Mouse (Mus musculus) megakaryocyte-erythroid progenitor cell, adult 5 weeks (primary cell): ENCODE data around the gene Hoxc5. TPM values are rescaled to one million over a fixed set of nuclear protein-coding genes. Genes with fewer than 3 reads are reported as not detected.

Source experiments
- polyA plus RNA-seq: library from polyadenylated mRNA; stranded (reverse); fragments of >175 nt; gene quantifications from 2 replicates; pipeline ENCODE4 v1.2.3, GENCODE M21; 2012

Hoxc5 gene
- 0.03 TPM in 1 of 2 replicates, not detected in the other for polyA plus RNA-seq

DNA sequence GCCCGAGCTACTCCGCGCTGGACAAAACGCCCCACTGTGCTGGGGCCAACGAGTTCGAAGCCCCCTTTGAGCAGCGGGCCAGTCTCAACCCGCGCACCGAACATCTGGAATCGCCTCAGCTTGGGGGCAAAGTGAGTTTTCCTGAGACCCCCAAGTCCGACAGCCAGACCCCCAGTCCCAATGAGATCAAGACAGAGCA is at the start of gene Hoxc5:
Gene Hoxc5, plus strand, starts transcription at position 132 of the 199 bp plus-strand sequence.

GRCm38 (mm10) chr15:102921053-102922011 is 45.9 kb upstream of the Hoxc5 start, which contains the start of gene Hoxc13:
Gene Hoxc13, plus strand, starts transcription at chr15:102921103.

DNA sequence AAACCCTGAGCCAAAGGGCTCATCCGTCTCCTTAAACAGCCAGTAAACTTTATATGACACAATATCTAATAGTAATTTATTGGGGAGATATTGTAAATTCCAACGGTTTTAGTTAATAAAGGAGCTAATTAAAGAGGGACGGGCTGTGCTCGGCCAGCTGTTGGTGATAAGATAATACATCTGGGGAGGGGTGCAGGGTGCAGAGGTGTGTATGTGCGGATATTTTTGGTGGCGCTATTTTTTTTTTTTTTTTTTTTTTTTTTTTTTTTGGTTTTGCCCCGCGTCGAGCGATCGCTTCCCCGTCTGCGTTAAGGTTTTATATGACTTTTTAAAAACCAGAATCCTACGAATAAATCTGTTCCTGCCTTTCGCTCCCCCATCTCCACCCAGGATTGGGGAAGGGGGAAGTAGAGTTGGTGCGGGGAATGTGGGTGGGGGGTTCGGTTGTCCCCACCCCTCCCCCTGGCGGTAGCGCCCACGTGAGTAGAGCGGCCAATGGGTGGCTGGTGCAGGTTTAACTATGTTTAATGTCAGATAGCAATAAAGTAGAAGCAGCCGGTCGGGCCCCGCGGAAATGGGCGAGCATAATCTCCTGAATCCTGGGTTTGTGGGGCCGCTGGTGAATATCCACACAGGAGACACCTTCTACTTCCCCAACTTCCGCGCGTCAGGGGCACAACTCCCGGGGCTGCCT is 30.8 kb upstream of the Hoxc5 start, which contains the start of gene Hoxc12:
Gene Hoxc12, plus strand, starts transcription at position 479 of the 694 bp plus-strand sequence.

DNA sequence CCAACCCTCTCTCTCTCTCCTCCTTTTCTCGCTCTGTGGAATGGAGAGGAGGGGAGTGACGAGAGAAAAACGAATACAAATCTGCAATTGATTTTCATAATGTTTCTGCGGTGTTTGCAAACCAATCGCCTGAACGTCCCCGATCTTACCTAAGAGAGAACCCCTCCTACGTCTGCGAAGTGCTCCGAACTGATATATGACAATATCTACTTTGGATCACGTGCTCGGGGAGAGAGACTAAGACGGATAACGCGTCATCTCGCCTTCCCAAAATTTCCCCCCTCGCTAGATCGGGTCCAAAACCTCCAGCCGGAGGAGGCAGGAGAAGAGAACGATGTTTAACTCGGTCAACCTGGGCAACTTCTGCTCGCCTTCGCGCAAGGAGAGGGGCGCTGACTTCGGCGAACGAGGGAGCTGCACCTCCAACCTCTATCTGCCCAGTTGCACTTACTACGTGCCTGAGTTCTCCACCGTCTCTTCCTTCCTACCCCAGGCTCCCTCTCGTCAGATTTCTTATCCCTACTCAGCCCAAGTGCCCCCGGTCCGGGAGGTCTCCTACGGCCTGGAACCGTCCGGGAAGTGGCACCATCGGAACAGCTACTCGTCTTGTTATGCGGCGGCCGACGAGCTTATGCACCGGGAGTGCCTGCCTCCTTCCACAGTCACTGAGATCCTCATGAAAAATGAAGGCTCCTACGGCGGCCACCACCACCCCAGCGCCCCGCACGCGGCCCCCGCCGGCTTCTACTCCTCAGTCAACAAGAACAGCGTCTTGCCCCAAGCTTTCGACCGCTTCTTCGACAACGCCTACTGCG is 12.8 kb upstream of the Hoxc5 start, which contains the start of gene Hoxc11:
Gene Hoxc11, plus strand, starts transcription at position 236 of the 815 bp plus-strand sequence.

DNA sequence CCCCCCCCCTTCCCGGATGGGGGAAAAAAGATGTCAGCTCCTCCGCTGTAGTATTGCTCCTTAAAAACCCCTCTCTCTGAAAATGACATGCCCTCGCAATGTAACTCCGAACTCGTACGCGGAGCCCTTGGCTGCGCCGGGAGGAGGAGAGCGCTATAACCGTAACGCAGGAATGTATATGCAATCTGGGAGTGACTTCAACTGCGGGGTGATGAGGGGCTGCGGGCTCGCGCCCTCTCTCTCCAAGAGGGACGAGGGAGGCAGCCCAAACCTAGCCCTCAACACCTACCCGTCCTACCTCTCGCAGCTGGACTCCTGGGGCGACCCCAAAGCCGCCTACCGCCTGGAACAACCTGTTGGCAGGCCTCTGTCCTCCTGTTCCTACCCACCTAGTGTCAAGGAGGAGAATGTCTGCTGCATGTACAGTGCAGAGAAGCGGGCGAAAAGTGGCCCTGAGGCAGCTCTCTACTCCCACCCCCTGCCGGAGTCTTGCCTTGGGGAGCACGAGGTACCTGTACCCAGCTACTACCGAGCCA is 399 bp upstream of the Hoxc5 start, which contains the start of gene Hoxc10:
Gene Hoxc10, plus strand, starts transcription at position 21 of the 536 bp plus-strand sequence.

DNA sequence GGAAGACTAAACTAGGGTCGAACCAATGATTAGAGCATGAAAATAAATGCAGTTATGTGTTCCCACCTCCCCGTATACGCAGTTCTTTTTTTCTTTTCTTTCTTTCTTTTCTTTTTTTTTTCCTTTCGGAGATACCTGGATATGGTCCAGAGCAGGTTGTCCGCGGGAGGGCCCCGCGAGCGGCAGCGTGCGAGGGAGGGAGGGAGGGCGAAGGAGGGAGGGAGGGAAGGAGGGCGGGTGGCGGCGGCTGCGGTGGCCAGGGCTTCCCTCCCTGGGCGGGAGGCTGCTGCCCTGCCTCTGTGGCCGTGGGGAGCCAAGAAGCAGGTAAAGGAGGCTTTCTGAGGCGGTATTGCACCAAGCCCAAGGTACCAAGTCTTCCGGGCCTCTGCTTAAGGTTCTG is 8.9 kb downstream of the Hoxc5 start, which contains the start of gene Hoxc9:
Gene Hoxc9, plus strand, starts transcription at position 269 of the 400 bp plus-strand sequence.

DNA sequence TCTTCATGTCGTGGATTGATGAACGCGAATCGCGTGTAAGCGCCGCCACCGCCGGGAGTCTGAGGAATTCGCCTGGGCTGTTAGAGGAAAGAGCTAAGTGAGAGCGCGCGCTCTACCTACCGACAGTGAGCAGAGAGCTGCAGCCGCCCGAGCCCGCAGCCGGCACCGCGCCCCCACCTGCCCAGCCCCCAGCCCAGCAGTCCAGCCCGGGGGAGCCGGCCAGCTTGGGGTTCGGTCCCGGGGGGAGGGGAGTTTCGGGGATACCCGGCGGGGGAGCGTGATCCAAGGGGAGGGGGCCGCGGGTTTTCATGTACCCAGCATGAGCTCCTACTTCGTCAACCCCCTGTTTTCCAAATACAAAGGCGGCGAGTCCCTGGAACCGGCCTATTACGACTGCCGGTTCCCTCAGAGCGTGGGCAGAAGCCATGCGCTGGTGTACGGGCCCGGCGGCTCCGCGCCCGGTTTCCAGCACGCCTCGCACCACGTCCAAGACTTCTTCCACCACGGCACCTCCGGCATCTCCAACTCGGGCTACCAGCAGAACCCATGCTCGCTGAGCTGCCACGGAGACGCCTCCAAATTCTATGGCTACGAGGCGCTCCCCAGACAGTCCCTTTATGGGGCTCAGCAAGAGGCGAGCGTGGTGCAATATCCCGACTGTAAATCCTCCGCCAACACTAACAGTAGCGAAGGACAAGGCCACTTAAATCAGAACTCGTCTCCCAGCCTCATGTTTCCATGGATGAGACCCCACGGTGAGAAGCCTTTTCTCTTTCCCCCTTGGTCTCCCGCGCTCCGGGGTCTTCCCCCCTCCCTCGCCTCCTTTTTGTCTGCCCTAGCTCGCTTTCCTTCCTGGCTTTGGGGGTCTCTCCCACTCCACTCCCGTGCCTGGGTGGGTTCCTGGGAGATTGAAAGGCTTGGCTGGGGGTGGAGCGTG is 23.5 kb downstream of the Hoxc5 start, which contains the start of gene Hoxc8:
Gene Hoxc8, plus strand, starts transcription at position 147 of the 937 bp plus-strand sequence.

GRCm38 (mm10) chr15:102997939-102998355 is 30.7 kb downstream of the Hoxc5 start, which contains the start of gene Hoxc6:
Gene Hoxc6, plus strand, starts transcription at chr15:102998257.

GRCm38 (mm10) chr15:103018636-103019035 is 51.4 kb downstream of the Hoxc5 start, which contains the start of gene Hoxc4:
Gene Hoxc4, plus strand, starts transcription at chr15:103018934.

Other genes starting within 250 kb of the Hoxc5 start
- 23.2 and 31.0 TPM in 2 replicates for gene Calcoco1, start 245.3 kb upstream of the Hoxc5 start, polyA plus RNA-seq
- gene Hoxc13, start 46.3 kb upstream of the Hoxc5 start, polyA plus RNA-seq = 0.04 TPM in 1 of 2 replicates, not detected in the other
- not detected in 2 replicates for gene Hoxc12, start 30.7 kb upstream of the Hoxc5 start, polyA plus RNA-seq
- not detected in 2 replicates for gene Hoxc11, start 13.0 kb upstream of the Hoxc5 start, polyA plus RNA-seq
- not detected in 2 replicates for gene Hoxc10, start 647 bp upstream of the Hoxc5 start, polyA plus RNA-seq
- 0.03 TPM in 1 of 2 replicates, not detected in the other for gene Hoxc9, start 9.0 kb downstream of the Hoxc5 start, polyA plus RNA-seq
- not detected in 2 replicates for gene Hoxc8, start 23.2 kb downstream of the Hoxc5 start, polyA plus RNA-seq
- gene Hoxc6, start 30.8 kb downstream of the Hoxc5 start, polyA plus RNA-seq = 0.12 TPM in 1 of 2 replicates, not detected in the other
- 0.03 and 0.04 TPM in 2 replicates for gene Hoxc4, start 51.5 kb downstream of the Hoxc5 start, polyA plus RNA-seq
- gene Smug1, start 199.6 kb downstream of the Hoxc5 start, polyA plus RNA-seq = 0.66 and 1.4 TPM in 2 replicates